Mouse (Mus musculus) C2C12 (cell line): ENCODE measurements around the gene Insl6. TPM values are rescaled to one million over a fixed set of nuclear protein-coding genes. Genes with fewer than 3 reads are reported as not detected.

Experiments used
- H3K27me3 ChIP-seq: one replicate; pipeline ENCODE4 v1.6.1; 2011; ENCODE audit not compliant: control insufficient read depth, insufficient read depth, insufficient read length
- H3K36me3 ChIP-seq: one replicate; pipeline ENCODE4 v1.6.1; 2011; ENCODE audit not compliant: control insufficient read depth, insufficient read depth
- H3K4me3 ChIP-seq: one replicate; pipeline ENCODE4 v1.5.1; 2011; ENCODE audit warnings: mild to moderate bottlenecking, control low read depth; ENCODE audit not compliant: poor library complexity, insufficient read depth, severe bottlenecking
- H3K79me2 ChIP-seq: one replicate; pipeline ENCODE4 v1.6.1; 2011; ENCODE audit not compliant: control insufficient read depth, insufficient read depth
- H3K79me3 ChIP-seq: one replicate; pipeline ENCODE4 v1.6.1; 2011; ENCODE audit warnings: low read depth, control low read depth
- H3ac ChIP-seq: one replicate; pipeline ENCODE3; 2011; ENCODE audit warnings: low read depth; ENCODE audit not compliant: control insufficient read depth, insufficient read length
- CEBPB ChIP-seq: IDR thresholded peaks from one replicate; pipeline ENCODE4 v1.6.1; 2011; ENCODE audit warnings: low read depth, mild to moderate bottlenecking, control low read depth, moderate library complexity
- CTCF ChIP-seq: IDR thresholded peaks from one replicate; pipeline ENCODE4 v1.5.1; 2011; ENCODE audit not compliant: control insufficient read depth, insufficient read depth, insufficient read length
- FOSL1 ChIP-seq: IDR thresholded peaks from one replicate; pipeline ENCODE4 v1.8.0; 2011; ENCODE audit warnings: mild to moderate bottlenecking, low read length; ENCODE audit not compliant: poor library complexity, insufficient read depth, severe bottlenecking
- MAX ChIP-seq: IDR thresholded peaks from one replicate; pipeline ENCODE4 v1.6.1; 2011; ENCODE audit warnings: mild to moderate bottlenecking, control low read depth
- MYOD1 ChIP-seq: IDR thresholded peaks from one replicate; pipeline ENCODE4 v1.6.1; 2011; ENCODE audit warnings: low read depth; ENCODE audit not compliant: control insufficient read depth, insufficient read length
- MYOG ChIP-seq: IDR thresholded peaks from one replicate; pipeline ENCODE4 v1.6.1; 2011; ENCODE audit not compliant: control insufficient read depth, insufficient read length; ENCODE audit errors: extremely low read depth
- USF1 ChIP-seq: IDR thresholded peaks from one replicate; pipeline ENCODE4 v1.6.1; 2011; ENCODE audit warnings: low read depth, mild to moderate bottlenecking, control low read depth, moderate library complexity
- polyA plus RNA-seq: library from polyadenylated mRNA; unstranded; fragments of >200 nt; fragmentation: generic; extraction: Trizol; gene quantifications from one replicate; pipeline ENCODE4 v1.2.1, GENCODE M21; 2012; ENCODE audit warnings: missing spikeins

Insl6 gene
- polyA plus RNA-seq, 1 experiment: 0.41 TPM

DNA sequence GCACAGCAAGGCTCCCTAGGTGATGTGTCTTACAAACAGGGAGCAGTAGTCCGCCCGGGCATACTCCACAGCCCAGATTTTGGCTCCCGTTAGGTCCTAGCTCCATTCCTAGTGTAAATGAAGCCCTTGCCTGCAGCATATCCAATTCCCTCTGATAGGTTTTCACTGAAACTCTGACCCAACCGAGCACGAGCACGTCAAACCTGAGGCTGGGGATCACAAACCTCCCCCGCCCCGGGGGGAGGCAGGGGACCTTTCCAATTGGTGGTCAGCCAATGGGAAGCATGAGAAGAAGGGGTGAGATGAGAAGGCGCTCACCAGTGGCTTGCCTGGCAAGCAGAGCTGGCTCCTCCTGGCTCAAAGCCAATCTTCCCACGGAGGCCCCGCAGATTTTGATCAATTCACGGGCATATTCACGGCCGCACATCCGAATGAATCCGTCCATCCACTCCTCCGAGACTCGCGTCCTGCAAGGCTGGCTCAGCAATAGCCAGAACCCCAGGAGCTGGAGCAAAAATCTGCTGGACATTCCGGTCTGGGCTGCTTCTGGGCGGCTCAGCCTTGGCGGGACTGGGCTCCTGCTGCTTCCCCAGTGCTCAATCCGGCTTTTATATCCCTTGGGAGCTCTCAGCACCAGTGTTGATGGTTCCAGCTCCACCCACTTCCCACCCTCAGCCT is 9.1 kb upstream of the Insl6 start, which contains the start of gene Rln1:
Gene Rln1, minus strand, starts transcription at position 603 of the 678 bp plus-strand sequence.
- Histone ChIP-seq H3K79me2 (no peaks in the 10 kb centered on the region), H3K27me3 (peaks cover 15% of the 10 kb centered on the region)
- TF ChIP-seq CTCF (no peak), MYOG (no peak), CEBPB (no peak), USF1 (no peak), MYOD1 (no peak), FOSL1 (no peak), MAX (no peak)

DNA sequence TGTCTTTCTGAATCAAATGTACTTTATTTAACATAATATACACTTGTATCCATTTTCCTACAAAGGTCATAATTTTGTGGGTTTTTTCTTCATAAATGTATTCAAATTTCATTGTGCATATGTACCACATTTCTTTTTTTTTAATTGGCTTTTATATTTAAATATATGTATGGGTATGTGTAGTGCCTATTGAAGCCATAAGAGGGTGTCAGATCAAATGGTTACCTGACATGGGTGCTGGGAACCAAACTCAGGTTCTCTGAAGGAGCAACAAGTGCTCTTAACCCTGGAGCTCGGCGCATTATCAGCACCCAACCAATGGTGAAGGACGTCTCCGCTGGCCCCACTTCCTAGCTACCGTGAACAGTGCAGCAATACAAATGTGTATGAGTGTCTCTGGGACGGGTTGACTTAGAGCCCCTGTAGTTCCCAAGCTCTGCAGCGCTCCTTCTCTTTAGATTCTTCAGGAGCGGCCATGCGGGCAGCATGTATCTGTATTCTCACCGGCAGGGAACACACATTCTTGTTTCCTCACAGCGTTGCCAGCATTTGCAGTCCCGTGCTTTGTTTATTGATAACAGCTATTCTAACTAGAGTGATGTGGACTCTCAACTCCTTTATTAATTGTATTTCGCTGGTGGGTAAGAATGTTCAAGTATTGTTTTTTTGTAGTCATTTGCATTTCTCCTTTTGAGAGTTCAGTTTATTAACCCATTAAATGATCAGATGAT is 1.8 kb upstream of the Insl6 start:
- Histone ChIP-seq H3K79me2 (no peaks in the 10 kb centered on the region), H3K79me3 (no peaks in the 10 kb centered on the region), H3K27me3 (no peaks in the 10 kb centered on the region), H3K4me3 (no peak overlapping the region), H3ac (no peak overlapping the region), H3K36me3 (no peaks in the 10 kb centered on the region)
- TF ChIP-seq FOSL1 (no peak), USF1 (no peak), MYOD1 (no peak), CEBPB (no peak), CTCF (no peak), MAX (no peak), MYOG (no peak)

More for the DNA sequence above, 9.1 kb upstream of the Insl6 start, which contains the start of gene Rln1:
- Histone ChIP-seq H3ac (no peak within 1 kb of the TSS), H3K4me3 (no peak within 1 kb of the TSS), H3K79me3 (no peaks in the 10 kb centered on the region), H3K36me3 (no peaks in the 10 kb centered on the region)

DNA sequence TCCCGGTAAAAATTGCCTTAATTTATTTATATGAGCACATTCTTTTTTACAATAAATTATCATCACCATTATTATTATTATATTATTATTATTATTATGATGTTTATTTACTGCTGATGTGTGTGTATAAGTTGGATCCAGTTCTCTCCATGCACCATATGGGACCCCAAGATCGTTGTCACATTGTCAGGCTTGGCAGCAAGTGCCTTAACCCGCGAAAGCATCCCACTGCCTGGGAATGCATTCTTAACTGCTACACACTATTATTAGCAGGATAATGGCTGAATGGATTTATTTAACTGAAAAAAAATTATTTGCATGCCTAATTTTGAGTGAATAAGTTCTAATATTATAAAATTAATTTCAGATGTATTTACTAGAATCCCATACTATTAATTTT is 1.2 kb upstream of the Insl6 start:
- TF ChIP-seq MYOD1 (no peak), MYOG (no peak), CEBPB (no peak), USF1 (no peak), CTCF (no peak), MAX (no peak), FOSL1 (no peak)
- no peak overlapping the region for H3K4me3 ChIP-seq
- H3ac ChIP-seq: no peak overlapping the region
- H3K36me3 ChIP-seq: no peaks in the 10 kb centered on the region
- H3K79me2 ChIP-seq: no peaks in the 10 kb centered on the region
- no peaks in the 10 kb centered on the region for H3K27me3 ChIP-seq
- no peaks in the 10 kb centered on the region for H3K79me3 ChIP-seq

DNA sequence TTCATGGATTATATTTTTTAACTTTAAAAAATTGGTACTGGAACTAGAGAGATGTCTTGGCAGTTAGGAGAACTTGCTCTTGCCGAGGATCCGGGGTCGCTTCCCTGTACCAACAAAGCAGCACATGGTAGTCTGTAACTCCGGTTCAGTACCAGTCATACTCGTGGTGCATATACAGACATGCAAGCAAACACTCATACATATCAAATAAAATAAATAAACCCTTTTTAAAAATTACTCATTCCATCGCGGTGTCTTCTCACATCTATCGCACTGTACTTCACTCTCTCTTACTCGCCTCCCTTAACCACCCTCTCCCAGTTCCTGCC is 660 bp upstream of the Insl6 start:
- Histone ChIP-seq H3K27me3 (no peaks in the 10 kb centered on the region), H3K79me2 (no peaks in the 10 kb centered on the region), H3ac (no peak overlapping the region), H3K79me3 (no peaks in the 10 kb centered on the region), H3K4me3 (no peak overlapping the region), H3K36me3 (no peaks in the 10 kb centered on the region)
- TF ChIP-seq MYOG (no peak), USF1 (no peak), CTCF (no peak), FOSL1 (no peak), MAX (no peak), MYOD1 (no peak), CEBPB (no peak)

DNA sequence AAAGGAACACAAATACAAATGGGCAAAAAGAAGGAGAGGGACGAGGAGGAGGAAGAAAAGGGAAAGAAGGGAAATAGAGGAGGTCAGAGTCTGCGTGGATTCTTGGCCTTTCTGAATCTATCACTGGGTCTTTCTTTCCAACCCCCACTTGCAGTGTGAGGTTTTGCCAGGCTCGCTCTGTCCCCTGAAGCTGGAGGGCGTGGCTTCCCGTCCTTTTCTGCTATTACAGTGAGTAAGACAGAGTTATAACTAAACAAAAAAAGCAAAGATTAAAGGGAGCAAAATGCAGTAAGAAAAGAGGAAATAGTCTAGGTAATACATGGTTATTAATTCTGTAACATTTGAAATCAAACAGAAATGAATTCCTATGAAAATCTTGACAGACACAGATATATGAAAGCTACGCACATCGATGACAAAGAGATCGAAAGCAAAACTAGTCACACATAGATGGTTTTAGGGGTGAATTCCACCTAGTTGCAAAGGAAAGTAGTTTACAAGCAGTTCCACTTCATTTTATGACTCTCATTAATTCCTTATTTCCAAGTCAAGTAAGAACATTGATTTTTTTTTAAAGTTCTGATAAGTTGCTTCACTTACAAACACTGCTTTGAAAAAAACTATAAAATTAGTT is 1.6 kb downstream of the Insl6 start:
- H3K79me3 ChIP-seq: no peaks in the 10 kb centered on the region
- TF ChIP-seq CEBPB (no peak), CTCF (no peak), MYOG (no peak), MAX (no peak), FOSL1 (no peak), MYOD1 (no peak), USF1 (no peak)
- no peaks in the 10 kb centered on the region for H3K79me2 ChIP-seq
- no peak overlapping the region for H3K4me3 ChIP-seq
- no peak overlapping the region for H3ac ChIP-seq
- no peaks in the 10 kb centered on the region for H3K36me3 ChIP-seq
- H3K27me3 ChIP-seq: no peaks in the 10 kb centered on the region
